Mouse (Mus musculus): Measurements from ENCODE around the gene Rps28. TPM values are rescaled to one million over a fixed set of nuclear protein-coding genes. Genes with fewer than 3 reads are reported as not detected.

Rps28 gene
- polyA plus RNA-seq, 1 experiment from 2014 or later: 1,023 TPM

- Histone ChIP-seq H3K4me3 (ENCODE audit: low read depth, low read length) (no peak overlapping the region), H3K27ac (ENCODE audit: low read length) (peak overlapping the region; percentile 47), H3K9ac (replicated peaks; ENCODE audit: low read depth) (no peak overlapping the region), H3K4me2 (replicated peaks; ENCODE audit: low read depth, low read length) (no peak overlapping the region), H3K9me3 (ENCODE audit: low read length) (no peaks in the 10 kb centered on the region), H3K36me3 (ENCODE audit: insufficient read depth, low read length) (no peaks in the 10 kb centered on the region), H3K4me1 (ENCODE audit: insufficient read depth, low read depth, low read length) (peaks cover 25% of the 10 kb centered on the region), H3K27me3 (replicated peaks; ENCODE audit: insufficient read depth, low read length) (no peaks in the 10 kb centered on the region)
- TF ChIP-seq EP300 (IDR thresholded peaks at IDR 0.05): peak; percentile 63
- TF ChIP-seq CTCF (IDR thresholded peaks at IDR 0.05): no peak
- peak; percentile 89 for DNase-seq (ENCODE audit: low spot score)
- peak; percentile 18; the same call in 1 of the 2 replicates for ATAC-seq
These were observed 41.0 kb downstream of the Rps28 start for GRCm38 (mm10) chr17:33783408-33783807.

GRCm38 (mm10) chr17:33782067-33782466 lies 42.3 kb downstream of the Rps28 start:
- Histone ChIP-seq H3K4me1 (ENCODE audit: insufficient read depth, low read depth, low read length) (peaks cover 25% of the 10 kb centered on the region), H3K9ac (replicated peaks; ENCODE audit: low read depth) (0 out of 2 replicates have a peak overlapping the region, but pooled peaks have one; percentile 42), H3K36me3 (ENCODE audit: insufficient read depth, low read length) (no peaks in the 10 kb centered on the region), H3K4me3 (ENCODE audit: low read depth, low read length) (peak overlapping the region; percentile 45), H3K27me3 (replicated peaks; ENCODE audit: insufficient read depth, low read length) (no peaks in the 10 kb centered on the region), H3K27ac (ENCODE audit: low read length) (peak overlapping the region; percentile 89), H3K9me3 (ENCODE audit: low read length) (no peaks in the 10 kb centered on the region), H3K4me2 (replicated peaks; ENCODE audit: low read depth, low read length) (peak overlapping the region; percentile 72)
- WGBS: 30% methylated on average over 4 of the region's 4 CpGs
- DNase-seq (ENCODE audit: low spot score): peak; percentile 6
- no peak for ATAC-seq
- TF ChIP-seq EP300 (IDR thresholded peaks at IDR 0.05): no peak; the same call in 1 of the 2 replicates
- peak; percentile 43 for TF ChIP-seq CTCF (IDR thresholded peaks at IDR 0.05)

- Histone ChIP-seq H3K27me3 (replicated peaks; ENCODE audit: insufficient read depth, low read length) (no peaks in the 10 kb centered on the region), H3K9me3 (ENCODE audit: low read length) (no peaks in the 10 kb centered on the region), H3K27ac (ENCODE audit: low read length) (peak within 1 kb of the TSS; percentile 89), H3K9ac (replicated peaks; ENCODE audit: low read depth) (peak within 1 kb of the TSS; percentile 42), H3K4me3 (ENCODE audit: low read depth, low read length) (peak within 1 kb of the TSS; percentile 45), H3K36me3 (ENCODE audit: insufficient read depth, low read length) (no peaks in the 10 kb centered on the region), H3K4me1 (ENCODE audit: insufficient read depth, low read depth, low read length) (peaks cover 25% of the 10 kb centered on the region), H3K4me2 (replicated peaks; ENCODE audit: low read depth, low read length) (peak within 1 kb of the TSS; percentile 72)
- WGBS: 4% methylated on average over 49 of the region's 50 CpGs
- TF ChIP-seq EP300 (IDR thresholded peaks at IDR 0.05) (peak; percentile 22; the same call in 1 of the 2 replicates), CTCF (IDR thresholded peaks at IDR 0.05) (peak; percentile 24)
- ATAC-seq (peak; percentile 53), DNase-seq (ENCODE audit: low spot score) (peak; percentile 77)
These were observed 43.0 kb downstream of the Rps28 start, which contains the start of gene Angptl4 for GRCm38 (mm10) chr17:33781124-33781977. TSS of gene Angptl4 (minus strand) at chr17:33781830.

- no peak for TF ChIP-seq CTCF (IDR thresholded peaks at IDR 0.05)
- no peak for TF ChIP-seq EP300 (IDR thresholded peaks at IDR 0.05)
- Histone ChIP-seq H3K27ac (ENCODE audit: low read length) (peak overlapping the region; percentile 89), H3K4me3 (ENCODE audit: low read depth, low read length) (peak overlapping the region; percentile 45), H3K27me3 (replicated peaks; ENCODE audit: insufficient read depth, low read length) (no peaks in the 10 kb centered on the region), H3K9me3 (ENCODE audit: low read length) (no peaks in the 10 kb centered on the region), H3K9ac (replicated peaks; ENCODE audit: low read depth) (peak overlapping the region; percentile 42; the same call in 1 of the 2 replicates), H3K36me3 (ENCODE audit: insufficient read depth, low read length) (no peaks in the 10 kb centered on the region), H3K4me2 (replicated peaks; ENCODE audit: low read depth, low read length) (peak overlapping the region; percentile 72), H3K4me1 (ENCODE audit: insufficient read depth, low read depth, low read length) (peaks cover 25% of the 10 kb centered on the region)
- ATAC-seq (no peak), DNase-seq (ENCODE audit: low spot score) (peak; percentile 42)
- WGBS: 59% methylated on average over 5 of the region's 5 CpGs
These were observed 43.9 kb downstream of the Rps28 start for GRCm38 (mm10) chr17:33780431-33780830.

- peaks cover 25% of the 10 kb centered on the region for H3K4me1 ChIP-seq (ENCODE audit: insufficient read depth, low read depth, low read length)
- peak overlapping the region; percentile 89 for H3K27ac ChIP-seq (ENCODE audit: low read length)
- H3K36me3 ChIP-seq (ENCODE audit: insufficient read depth, low read length): no peaks in the 10 kb centered on the region
- DNase-seq (ENCODE audit: low spot score) (peak; percentile 34), ATAC-seq (no peak)
- WGBS: 65% methylated on average over 5 of the region's 5 CpGs
- H3K4me2 ChIP-seq (replicated peaks; ENCODE audit: low read depth, low read length): peak overlapping the region; percentile 72
- H3K9ac ChIP-seq (replicated peaks; ENCODE audit: low read depth): peak overlapping the region; percentile 42; the same call in 1 of the 2 replicates
- peak overlapping the region; percentile 45 for H3K4me3 ChIP-seq (ENCODE audit: low read depth, low read length)
- no peaks in the 10 kb centered on the region for H3K27me3 ChIP-seq (replicated peaks; ENCODE audit: insufficient read depth, low read length)
- no peaks in the 10 kb centered on the region for H3K9me3 ChIP-seq (ENCODE audit: low read length)
- TF ChIP-seq EP300 (IDR thresholded peaks at IDR 0.05): no peak
- no peak for TF ChIP-seq CTCF (IDR thresholded peaks at IDR 0.05)
These were observed 44.4 kb downstream of the Rps28 start for GRCm38 (mm10) chr17:33779967-33780295.

- H3K4me2 ChIP-seq (replicated peaks; ENCODE audit: low read depth, low read length): peak overlapping the region; percentile 72
- H3K36me3 ChIP-seq (ENCODE audit: insufficient read depth, low read length): no peaks in the 10 kb centered on the region
- TF ChIP-seq EP300 (IDR thresholded peaks at IDR 0.05) (peak; percentile 87), CTCF (IDR thresholded peaks at IDR 0.05) (no peak)
- H3K4me1 ChIP-seq (ENCODE audit: insufficient read depth, low read depth, low read length): peaks cover 25% of the 10 kb centered on the region
- no peaks in the 10 kb centered on the region for H3K9me3 ChIP-seq (ENCODE audit: low read length)
- peak overlapping the region; percentile 45 for H3K4me3 ChIP-seq (ENCODE audit: low read depth, low read length)
- H3K27me3 ChIP-seq (replicated peaks; ENCODE audit: insufficient read depth, low read length): no peaks in the 10 kb centered on the region
- peak overlapping the region; percentile 89 for H3K27ac ChIP-seq (ENCODE audit: low read length)
- ATAC-seq (peak; percentile 84), DNase-seq (ENCODE audit: low spot score) (peak; percentile 96)
- whole genome bisulfite sequencing: 30% methylated on average over 9 of the region's 9 CpGs
- H3K9ac ChIP-seq (replicated peaks; ENCODE audit: low read depth): peak overlapping the region; percentile 19; the same call in 1 of the 2 replicates
These were observed 44.9 kb downstream of the Rps28 start for GRCm38 (mm10) chr17:33779271-33779966.

Measured in lung, postnatal 0 days (tissue).